Mouse (Mus musculus): ENCODE measurements around the gene Fbxl13.

The Fbxl13 gene

DNA sequence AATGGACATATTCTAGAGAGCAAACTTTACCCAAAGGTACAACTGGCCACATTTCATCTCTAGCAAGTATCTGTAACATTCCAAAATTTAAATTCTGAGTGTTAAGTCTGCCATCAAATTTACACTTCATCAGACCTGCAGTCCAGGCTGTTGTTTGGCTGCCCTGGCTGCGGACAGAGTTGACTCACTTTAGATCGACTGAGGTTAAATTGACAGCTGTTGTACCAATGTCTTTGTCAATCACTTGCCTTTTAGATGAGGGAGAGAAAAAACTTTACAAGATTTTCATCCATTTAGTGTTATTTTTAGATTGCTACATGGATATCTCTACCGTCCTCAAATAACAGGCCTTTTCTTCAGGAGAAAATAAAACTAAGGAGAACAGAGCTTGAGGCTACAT is 126.3 kb downstream of the Fbxl13 start:
- DNase-seq (ENCODE audit: low read depth) = no peak

DNA sequence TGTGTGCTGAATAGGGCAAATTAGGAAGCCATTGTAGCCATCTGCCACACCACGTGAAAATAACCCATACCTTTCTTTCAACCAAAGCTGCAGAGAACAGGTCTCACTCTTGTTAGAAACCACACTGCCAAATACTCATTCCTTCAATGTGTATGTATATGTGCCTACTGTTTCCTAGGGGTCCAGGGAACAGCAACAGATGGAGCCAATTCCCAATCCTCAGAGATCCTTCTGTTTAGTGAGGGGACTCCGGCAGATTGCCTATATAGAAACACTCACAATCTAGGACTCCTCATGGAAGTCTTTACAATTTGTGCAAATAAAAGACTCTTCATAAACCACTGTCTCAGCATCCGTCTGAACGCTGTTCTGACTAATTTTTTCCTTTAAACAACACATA is 127.2 kb downstream of the Fbxl13 start:
- no peak for DNase-seq (ENCODE audit: low read depth)

DNA sequence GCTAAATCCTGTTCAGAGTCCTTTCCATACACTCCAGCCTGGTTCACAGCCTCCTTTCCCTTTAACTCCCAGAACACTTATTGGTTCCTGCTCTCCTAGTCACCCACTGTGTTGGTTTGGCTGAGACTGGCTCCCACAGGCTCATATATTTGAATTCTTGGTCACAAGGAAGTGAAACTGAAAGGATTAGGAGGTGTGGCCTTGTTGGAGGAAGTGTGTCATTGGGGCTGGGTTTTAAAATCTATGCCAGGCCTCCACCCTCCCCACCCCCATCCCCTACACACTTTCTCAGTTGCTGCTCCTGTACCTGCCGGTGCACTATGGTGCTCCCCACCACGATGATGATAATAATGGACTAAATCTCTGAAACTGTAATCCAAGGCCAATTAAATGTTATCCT is 127.9 kb downstream of the Fbxl13 start:
- peak; percentile 8 for DNase-seq (ENCODE audit: low read depth)

DNA sequence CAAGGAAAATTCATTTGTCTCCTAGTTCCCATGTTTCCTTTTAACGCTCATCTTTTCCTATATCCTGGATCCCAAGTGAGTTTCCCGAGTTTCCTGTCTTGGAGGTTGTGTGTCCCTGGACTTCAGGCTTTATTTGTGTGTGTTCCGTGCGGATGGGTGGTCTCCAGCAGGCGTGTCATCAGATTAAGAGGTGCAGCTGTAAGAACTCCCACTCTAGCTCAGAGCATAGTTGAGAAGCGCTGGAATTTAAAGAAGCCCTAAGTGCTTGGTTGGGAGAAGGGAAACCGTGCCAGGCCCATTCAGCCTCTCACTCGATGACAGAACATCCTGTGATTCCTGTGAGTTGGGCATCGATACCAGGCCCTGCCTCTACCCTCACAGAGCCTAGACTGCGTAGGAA is 132.1 kb downstream of the Fbxl13 start:
- no peak for DNase-seq (ENCODE audit: low read depth)

DNA sequence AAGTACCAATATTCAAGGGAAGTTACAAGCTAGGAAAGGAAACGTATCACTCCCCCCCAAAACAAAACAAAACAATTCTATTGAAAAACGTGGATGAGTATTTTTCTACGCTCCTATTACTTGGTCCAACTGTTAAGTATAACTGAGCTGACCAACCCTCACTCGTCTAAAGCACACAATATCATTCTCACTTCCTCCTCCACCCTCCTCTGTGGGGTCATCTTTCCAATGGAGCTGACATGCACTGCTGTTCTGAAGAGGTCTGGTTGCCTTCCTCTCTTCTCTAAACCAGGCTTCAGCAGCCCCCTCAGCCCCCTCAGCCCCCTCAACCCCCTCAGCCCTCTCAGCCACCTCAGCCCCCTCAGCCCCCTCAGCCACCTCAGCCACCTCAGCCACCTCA is 135.6 kb downstream of the Fbxl13 start:
- no peak for DNase-seq (ENCODE audit: low read depth)

DNA sequence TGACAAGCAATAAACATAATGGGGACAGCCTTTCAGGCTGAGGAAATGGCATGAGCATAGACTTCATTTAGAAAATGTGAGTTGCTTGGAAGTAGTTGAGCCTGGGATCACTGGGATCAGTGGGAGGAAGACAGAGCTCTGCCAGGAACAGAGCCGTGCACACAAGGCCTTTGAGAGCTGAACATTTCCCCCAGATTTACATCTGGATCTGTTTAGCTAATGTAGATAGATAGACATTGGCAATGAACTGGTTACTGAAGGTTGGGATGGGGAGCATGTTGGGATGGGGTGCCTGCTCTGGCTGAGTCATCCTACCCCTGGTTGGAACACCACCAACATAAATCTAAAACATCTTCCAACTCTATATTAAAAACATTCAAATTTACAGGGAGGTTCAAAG is 138.5 kb downstream of the Fbxl13 start:
- DNase-seq (ENCODE audit: low read depth) = no peak

DNA sequence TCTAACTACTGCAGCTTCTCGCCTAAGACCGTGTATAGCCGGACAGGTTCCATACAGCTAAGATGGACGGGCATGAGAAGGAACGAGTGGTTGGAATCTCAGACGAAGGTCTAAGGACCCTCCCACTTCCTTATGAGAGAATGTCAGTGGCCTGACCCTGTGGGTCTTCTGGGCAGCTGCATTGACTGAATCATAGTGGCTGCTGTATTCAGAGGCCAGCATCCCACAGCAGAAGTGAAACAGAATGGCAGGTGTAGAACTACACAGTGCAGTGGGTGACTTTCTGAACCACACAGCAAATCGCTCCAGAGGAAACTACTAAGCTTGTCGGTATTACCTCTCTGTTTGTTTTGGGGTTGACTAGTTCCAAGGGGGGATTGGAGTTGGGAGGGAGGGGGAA is 140.3 kb downstream of the Fbxl13 start:
- no peak for DNase-seq (ENCODE audit: low read depth)

DNA sequence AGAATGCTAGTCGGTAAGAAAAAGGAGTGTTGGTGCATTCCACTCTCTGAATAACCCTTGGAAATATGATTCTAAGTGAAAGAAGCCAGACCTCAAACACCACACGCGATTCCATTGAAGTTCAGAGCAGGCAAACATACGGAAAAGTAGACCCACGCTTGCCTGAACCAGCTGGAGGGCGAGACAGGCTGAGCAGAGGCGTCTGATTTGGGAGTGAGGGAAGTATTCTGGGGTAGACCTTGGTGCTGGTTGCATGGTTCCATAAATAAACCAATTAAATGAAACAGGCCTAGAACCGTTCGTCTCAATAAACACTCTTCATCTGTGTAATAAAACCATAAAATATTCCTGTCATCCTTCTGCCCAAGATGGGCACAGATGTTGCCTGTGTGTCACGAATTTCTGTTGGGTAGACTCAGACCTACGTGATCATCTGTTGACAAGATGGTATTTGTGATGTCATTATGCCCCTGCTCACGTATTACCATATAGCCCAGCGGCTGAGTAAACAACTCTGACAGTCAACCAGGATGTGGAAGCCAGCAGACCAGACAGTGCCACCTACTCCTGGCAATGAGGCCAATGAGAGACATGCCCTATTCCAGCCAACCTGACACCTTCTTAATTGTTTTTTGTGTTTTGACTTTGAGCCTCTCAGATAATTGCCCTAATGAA is 142.4 kb downstream of the Fbxl13 start:
- DNase-seq (ENCODE audit: low read depth) = no peak

DNA sequence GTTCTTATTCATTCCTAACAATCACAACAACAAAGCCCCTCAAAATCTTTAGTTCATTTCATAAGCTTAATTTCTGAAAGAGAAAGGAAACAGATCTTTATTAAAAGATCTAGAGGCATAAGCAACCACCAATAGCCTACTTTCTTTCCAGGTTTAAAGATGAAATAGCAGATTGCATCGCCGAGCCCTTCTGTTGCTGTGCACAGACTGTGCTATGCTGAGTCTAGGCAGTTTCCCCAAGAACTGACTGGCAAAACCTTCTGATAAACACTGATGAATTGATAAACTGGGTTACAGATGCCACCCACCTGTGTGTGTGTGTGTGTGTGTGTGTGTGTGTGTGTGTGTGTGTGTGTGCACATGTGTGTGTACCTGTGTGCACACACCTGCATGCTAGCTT is 144.5 kb downstream of the Fbxl13 start:
- DNase-seq (ENCODE audit: low read depth) = no peak

DNA sequence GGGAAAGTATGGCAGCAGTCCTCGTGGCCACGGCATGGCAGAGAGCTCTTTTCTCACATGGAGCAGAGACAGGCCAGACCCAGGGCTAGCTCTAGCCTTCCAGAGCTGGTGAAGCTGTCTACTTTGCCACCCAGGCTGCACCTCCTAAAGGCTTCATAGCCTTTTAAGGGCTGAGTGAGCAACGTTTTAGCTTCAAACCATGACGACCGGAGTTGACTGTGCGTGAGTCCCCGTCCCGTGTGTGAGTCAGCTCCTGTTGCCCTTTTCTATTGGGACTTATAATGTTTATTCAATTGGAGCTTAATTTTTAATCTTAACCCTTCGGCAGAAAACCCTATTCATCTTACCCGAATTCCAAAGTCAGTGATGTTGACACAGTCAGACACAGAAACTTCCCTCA is 145.3 kb downstream of the Fbxl13 start:
- no peak for DNase-seq (ENCODE audit: low read depth)

DNA sequence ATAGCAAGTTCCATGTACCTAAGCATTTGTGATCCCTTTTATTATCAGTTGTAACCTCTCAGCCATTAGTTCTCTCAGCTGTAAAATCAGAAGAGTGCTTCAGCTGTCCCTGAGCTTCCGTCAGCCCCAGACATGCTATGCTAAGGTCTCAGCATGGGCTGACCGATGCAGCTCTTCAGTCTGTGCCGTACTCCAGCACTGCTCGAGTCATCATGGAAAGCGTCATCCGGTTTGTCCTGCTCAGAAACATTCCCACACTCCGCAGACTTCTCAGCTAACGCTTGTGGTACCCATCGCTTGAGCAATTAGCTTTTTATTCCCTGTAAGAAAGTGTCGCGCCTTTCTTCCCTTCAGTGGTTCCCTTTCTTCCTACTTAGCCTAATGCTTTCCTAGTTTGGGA is 146.5 kb downstream of the Fbxl13 start:
- no peak for DNase-seq (ENCODE audit: low read depth)

DNA sequence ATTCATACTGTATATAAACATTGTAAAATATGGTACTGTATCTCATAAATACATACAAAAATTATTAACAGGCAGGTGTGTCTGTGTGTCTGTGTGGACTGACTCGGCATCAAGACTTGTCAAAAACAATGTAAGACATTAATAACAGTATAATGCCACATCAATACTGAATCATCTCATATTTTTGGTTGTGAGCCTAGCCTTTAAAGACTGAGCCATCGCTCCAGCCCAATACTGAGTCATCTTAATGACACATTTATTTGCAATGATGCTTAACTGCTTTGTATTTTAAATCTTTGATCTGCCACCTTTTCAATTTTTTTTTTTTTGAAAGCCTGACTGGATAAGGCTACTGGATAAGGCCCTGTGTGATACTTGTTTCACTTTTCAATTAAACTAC is 146.9 kb downstream of the Fbxl13 start:
- no peak for DNase-seq (ENCODE audit: low read depth)

DNA sequence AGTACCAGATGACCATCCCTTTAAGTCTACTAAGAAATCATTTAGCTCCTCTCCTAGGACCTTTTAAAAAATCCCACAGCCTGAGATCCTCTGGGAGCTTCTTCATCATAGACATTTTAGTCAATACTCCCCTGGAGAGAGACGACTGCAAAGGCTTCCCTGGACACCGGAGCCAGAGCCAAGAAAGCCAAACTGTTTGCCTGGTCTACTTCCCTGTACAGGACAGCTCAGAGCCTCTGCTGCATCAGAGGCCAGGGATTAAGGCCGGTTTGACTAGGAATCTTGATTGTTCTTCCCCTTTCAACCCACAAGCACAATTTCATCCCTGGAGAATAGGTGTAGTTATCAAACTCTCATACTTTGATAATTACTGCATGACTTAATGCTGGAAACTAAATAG is 148.6 kb downstream of the Fbxl13 start:
- no peak for DNase-seq (ENCODE audit: low read depth)

DNA sequence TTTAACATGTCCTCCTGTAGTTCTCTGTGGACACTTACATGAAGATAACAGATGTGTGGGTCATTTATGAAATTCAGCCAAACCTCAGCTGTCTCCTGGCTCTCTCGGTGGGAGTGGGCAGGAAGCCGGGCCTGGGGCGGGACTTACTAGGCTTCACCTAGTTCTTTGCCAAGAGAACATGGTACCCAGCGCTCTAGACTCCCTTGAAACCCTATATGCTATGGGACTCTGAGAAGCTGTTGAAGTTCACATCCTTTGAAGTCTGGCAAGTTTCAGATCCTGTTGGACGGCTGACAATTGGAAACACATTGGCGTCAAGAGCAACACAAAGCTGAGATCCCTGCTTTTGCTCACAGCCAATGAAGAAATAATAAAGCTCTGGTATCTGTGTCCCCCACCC is 149.1 kb downstream of the Fbxl13 start:
- DNase-seq (ENCODE audit: low read depth) = no peak

DNA sequence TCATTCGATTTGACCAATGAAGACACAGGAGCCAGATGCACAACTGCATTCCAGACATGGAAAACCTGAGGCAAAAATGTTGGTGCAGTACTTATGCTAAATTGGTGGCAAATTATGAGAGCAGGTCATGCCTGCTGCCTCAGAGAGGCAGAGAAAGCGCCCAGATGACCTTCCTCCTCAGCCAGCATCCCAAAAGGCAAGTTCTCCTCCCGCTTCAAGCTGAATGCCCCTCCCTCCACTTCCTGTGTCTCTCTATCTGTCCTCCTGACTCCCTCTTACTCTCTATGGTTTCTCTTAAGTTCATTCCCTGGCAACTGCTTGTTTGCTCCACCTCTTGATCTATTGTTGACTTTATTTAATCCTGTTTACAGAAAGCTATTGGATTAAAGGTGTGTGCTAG is 150.7 kb downstream of the Fbxl13 start:
- DNase-seq (ENCODE audit: low read depth) = no peak

DNA sequence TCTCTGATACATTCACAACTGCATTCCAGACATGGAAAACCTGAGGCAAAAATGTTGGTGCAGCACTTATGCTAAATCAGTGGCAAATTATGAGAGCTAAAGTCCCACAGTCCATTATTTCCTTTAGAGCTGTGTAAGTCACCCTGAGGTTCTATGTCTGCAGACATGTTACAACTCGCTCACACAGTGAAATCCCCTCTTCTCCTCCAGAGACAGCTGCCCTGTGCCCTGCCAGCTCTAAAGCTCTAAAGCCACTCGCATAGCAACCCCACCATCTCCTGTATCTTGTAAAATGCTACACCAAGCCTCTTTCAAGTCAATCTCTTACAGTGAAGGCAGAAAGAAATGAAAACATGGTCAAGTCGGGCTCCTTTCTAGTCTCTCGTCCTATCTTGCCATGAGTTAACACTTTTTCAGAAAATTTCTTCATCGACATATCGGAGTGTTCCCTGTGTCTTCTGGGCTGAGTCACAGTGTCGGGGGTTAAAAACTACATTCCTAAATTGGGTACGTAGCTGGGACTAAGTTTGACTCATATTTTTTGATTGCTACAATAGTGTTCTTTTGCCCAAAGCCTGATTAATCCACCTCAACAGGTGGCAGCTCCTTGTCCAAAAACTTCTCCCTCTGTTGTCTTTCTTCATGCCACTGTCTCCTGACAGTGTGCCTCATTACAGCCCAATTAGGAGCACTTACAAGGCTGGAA is 152.0 kb downstream of the Fbxl13 start:
- no peak for DNase-seq (ENCODE audit: low read depth)

DNA sequence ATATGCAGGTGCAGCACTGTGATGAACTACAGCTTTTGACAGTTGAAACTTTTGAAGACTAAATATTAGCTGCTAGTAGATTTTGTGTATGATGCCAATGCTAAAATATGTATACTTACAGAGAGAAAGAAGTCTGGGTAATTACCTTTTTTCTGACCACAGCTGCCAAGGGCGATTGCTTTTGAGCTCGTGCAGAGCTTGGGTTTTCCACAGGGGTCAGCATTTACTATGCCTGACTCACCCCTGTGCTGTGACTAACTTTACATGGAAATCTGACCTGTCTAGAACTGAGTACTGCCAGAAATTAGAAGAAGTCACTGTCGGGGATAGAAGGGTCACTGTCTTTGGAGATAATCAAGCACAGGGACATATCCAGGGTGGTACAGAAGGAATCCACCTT is 153.2 kb downstream of the Fbxl13 start:
- DNase-seq (ENCODE audit: low read depth) = no peak

DNA sequence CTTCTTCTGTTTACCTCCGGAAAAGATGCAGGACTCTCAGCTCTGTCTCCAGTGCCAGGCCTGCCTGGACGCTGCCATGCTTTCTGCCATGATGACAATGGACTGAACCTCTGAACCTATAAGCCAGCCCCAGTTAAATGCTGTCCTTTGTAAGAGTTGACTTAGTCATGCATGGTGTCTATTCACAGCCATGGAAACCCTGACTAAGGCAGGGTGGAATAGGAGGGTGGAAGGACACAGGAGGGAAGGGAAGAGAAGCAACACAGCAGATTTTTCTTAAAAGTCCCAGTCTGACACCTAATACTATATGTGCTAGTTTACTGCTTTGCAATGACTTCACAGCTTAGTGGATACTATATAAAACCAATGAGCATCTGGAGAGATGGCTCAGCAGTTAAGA is 154.0 kb downstream of the Fbxl13 start:
- DNase-seq (ENCODE audit: low read depth) = no peak

DNA sequence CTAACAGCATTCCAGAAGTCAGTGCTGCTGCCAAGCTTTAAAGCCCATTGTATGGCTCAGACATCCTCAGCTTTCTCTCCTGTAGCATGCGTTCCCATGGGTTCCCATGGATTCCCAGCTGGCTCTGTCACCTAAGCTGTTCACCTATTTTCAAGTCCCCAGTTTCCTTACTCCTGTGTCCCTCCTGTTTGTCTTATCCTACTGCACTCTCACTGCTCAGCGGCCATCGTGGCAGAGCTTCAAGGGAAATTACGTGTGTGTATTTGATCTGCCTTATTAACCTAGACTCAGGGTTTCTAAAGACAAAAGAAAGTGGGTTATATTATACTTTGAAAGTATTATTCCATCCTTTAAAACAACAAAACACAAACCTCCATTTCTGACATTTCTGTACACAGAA is 156.3 kb downstream of the Fbxl13 start:
- no peak for DNase-seq (ENCODE audit: low read depth)

DNA sequence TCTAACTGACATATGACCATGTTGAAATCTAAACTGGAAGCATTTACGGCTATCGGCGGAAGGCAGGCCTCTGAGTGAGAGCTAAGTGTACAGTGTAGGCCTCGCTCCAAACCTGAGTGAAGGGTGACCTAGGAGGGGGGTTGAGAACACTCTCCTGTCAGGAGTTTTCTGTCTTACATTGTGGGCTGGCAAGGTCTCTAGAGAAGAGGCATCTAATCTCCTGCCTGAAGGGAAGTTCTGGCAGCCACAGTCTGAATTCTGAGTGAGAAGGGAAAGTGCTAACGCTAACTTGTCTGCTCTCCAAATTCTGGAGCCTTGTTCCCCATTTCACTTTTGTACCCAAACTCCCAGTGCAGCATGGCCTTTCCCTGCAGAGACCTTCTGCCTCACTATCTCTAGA is 156.9 kb downstream of the Fbxl13 start:
- DNase-seq (ENCODE audit: low read depth) = no peak

DNA sequence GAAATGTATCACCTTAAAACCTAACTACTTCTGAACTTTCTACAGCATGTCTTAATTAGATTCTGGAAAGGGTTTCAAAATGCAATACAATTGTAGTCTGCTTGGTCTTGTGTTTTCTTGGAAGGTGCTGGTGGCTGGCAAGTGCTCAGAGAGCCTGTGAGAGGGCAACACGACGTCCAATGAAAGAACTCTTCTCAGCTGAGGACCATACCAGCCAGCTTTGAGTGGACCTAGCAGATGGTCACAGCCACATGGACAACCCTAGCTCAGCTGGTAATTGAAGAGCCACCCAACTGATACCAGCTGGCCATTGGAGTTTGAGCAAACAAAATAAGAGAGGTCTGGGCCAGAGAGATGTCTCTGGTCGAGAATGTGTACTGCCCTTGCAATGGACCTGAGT is 157.7 kb downstream of the Fbxl13 start:
- no peak for DNase-seq (ENCODE audit: low read depth)

DNA sequence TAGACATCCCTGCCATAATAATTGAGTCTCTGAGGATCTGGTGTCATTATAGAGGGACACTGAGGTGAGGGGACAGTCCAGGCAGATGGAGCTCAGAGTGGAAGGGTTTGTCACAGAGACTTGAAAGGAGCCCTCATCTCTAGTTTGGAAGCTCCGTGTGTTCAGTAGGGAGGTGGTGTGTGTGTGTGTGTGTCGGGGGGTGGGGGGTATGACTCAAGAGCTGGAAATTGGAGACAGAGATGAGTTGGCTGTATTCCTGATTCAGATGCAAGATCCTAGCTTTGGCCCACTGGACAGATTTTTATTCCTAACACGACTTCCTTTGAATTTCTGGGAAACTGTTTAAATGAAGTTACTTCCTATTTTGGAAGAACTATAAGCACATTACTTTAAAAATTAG is 158.1 kb downstream of the Fbxl13 start:
- DNase-seq (ENCODE audit: low read depth) = no peak

DNA sequence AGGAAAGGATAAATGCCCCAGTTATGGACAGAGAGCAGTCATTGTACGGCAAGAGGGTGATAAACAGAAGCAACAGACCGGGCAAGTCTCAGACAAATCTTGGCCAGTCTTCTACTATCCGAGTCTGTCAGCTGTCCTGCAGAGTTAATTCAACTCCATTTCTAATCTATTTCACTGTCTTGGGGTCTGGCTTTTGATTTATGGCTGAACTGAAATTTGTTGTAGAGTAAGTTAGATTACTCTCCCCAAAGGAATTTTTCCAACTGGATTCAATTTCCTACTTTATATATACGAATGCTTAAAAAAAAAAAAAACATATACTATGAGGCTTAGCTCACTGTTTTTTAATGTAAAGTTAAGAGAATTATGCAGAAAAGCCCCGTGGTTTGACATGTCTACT is 158.6 kb downstream of the Fbxl13 start:
- no peak for DNase-seq (ENCODE audit: low read depth)

DNA sequence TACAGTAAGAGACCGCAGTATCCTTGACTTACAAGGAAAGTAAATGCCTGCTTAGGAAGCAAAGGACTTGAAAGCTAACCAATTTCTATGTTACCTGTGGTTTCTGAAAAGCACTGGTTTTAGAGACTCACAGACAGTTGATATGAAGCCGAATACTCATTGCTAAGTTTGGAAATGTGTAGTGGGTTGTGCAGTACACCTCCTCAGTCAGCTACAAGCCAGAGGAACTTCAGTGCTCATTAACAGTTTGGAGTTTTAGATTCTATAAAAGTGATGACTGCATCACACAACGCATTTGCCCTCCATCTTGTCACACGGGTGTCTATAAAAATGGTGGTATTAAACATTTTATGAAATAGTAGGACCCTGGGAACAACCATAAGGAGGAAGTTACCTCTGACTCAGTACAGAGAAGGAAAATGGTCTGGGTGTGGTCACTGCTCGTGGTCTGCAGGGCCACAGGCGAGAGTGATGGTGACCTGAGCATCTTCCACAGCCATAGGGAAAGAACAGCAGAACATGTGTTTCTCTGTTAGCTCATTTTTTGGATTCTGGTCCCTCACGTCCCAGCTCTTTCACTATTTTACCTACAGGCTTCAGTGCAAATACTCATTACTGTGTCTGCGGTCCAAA is 160.1 kb downstream of the Fbxl13 start:
- no peak for DNase-seq (ENCODE audit: low read depth)
